Mouse (Mus musculus) forebrain, embryonic 12.5 days (tissue): ENCODE measurements at regions not wholly inside any gene's neighbourhood (a gene's known extent, or its start where the extent isn't known, plus 50 kb on each side); places are given as distances from the start of the nearest gene placed in this dataset.

Source experiments
- ATAC-seq: fragments of 200-750 bp; cut with Nextera tagmentation; 2 replicates; pipeline ENCODE4 v1.8.0; 2017; ENCODE audit warnings: moderate TSS enrichment; ENCODE audit not compliant: low FRiP score
- H3K27ac ChIP-seq: fragments of 300-500 bp; sonication (generic); 2 replicates; pipeline ENCODE4 v1.5.1; 2016; ENCODE audit warnings: mild to moderate bottlenecking
- H3K27me3 ChIP-seq: fragments of 300-500 bp; sonication (generic); 2 replicates; pipeline ENCODE4 v1.6.1; 2016; ENCODE audit warnings: mild to moderate bottlenecking
- H3K36me3 ChIP-seq: fragments of 300-500 bp; sonication (generic); replicated peaks from 2 replicates; pipeline ENCODE4 v1.6.1; 2016; ENCODE audit warnings: mild to moderate bottlenecking
- H3K4me1 ChIP-seq: fragments of 300-500 bp; sonication (generic); 2 replicates; pipeline ENCODE4 v1.6.1; 2016
- H3K4me2 ChIP-seq: fragments of 300-500 bp; sonication (generic); 2 replicates; pipeline ENCODE4 v1.6.1; 2016; ENCODE audit warnings: mild to moderate bottlenecking, moderate library complexity
- H3K4me3 ChIP-seq: fragments of 300-500 bp; sonication (generic); replicated peaks from 2 replicates; pipeline ENCODE4 v1.5.1; 2016; ENCODE audit warnings: mild to moderate bottlenecking
- H3K9ac ChIP-seq: fragments of 300-500 bp; sonication (generic); 2 replicates; pipeline ENCODE4 v1.6.1; 2016; ENCODE audit warnings: mild to moderate bottlenecking
- H3K9me3 ChIP-seq: fragments of 300-500 bp; sonication (generic); 2 replicates; pipeline ENCODE4 v1.6.1; 2016
- WGBS: fragments of 180-500 bp; shearing (Covaris S2); methylation state at CpG from one replicate; pipeline ENCODE4 v1.1.7; 2016; 5-methylcytosine and 5-hydroxymethylcytosine counted together

- H3K9ac ChIP-seq = no peak overlapping the region
- H3K36me3 ChIP-seq = no peaks in the 10 kb centered on the region
- H3K4me3 ChIP-seq = no peak overlapping the region
- H3K9me3 ChIP-seq = no peaks in the 10 kb centered on the region
- no peak overlapping the region for H3K4me2 ChIP-seq
- WGBS = 69% methylated on average over 2 of the region's 2 CpGs
- no peaks in the 10 kb centered on the region for H3K27me3 ChIP-seq
- no peak overlapping the region for H3K27ac ChIP-seq
- no peak for ATAC-seq
- no peaks in the 10 kb centered on the region for H3K4me1 ChIP-seq
Observed at GRCm38 (mm10) chr1:186383453-186383852, 266.3 kb upstream of the Lyplal1 start.

GRCm38 (mm10) chr1:186383006-186383405 lies 265.9 kb upstream of the Lyplal1 start:
- H3K9ac ChIP-seq = no peak overlapping the region
- no peak overlapping the region for H3K4me2 ChIP-seq
- WGBS = 87% methylated on average over 3 of the region's 3 CpGs
- H3K9me3 ChIP-seq = no peaks in the 10 kb centered on the region
- H3K27me3 ChIP-seq = no peaks in the 10 kb centered on the region
- H3K4me3 ChIP-seq = no peak overlapping the region
- H3K4me1 ChIP-seq = no peaks in the 10 kb centered on the region
- H3K36me3 ChIP-seq = no peaks in the 10 kb centered on the region
- ATAC-seq = no peak
- no peak overlapping the region for H3K27ac ChIP-seq

- no peaks in the 10 kb centered on the region for H3K4me1 ChIP-seq
- H3K27ac ChIP-seq = no peak overlapping the region
- no peak for ATAC-seq
- 85% methylated on average over 10 of the region's 10 CpGs for WGBS
- H3K4me2 ChIP-seq = no peak overlapping the region
- H3K4me3 ChIP-seq = no peak overlapping the region
- H3K9me3 ChIP-seq = no peaks in the 10 kb centered on the region
- H3K36me3 ChIP-seq = no peaks in the 10 kb centered on the region
- no peaks in the 10 kb centered on the region for H3K27me3 ChIP-seq
- H3K9ac ChIP-seq = no peak overlapping the region
Observed at GRCm38 (mm10) chr1:186379938-186380847, 263.1 kb upstream of the Lyplal1 start.

- no peak overlapping the region for H3K9ac ChIP-seq
- 92% methylated on average over 9 of the region's 9 CpGs for WGBS
- no peaks in the 10 kb centered on the region for H3K36me3 ChIP-seq
Observed at GRCm38 (mm10) chr1:186376906-186377623, 260.0 kb upstream of the Lyplal1 start.

GRCm38 (mm10) chr1:186374009-186374649 lies 257.0 kb upstream of the Lyplal1 start:
- Histone ChIP-seq H3K36me3 (no peaks in the 10 kb centered on the region), H3K9me3 (no peaks in the 10 kb centered on the region), H3K4me3 (no peak overlapping the region), H3K27ac (no peak overlapping the region), H3K4me2 (no peak overlapping the region), H3K4me1 (no peaks in the 10 kb centered on the region), H3K9ac (no peak overlapping the region), H3K27me3 (no peaks in the 10 kb centered on the region)
- ATAC-seq = no peak
- WGBS = 89% methylated on average over 9 of the region's 9 CpGs

More at GRCm38 (mm10) chr1:186376906-186377623, 260.0 kb upstream of the Lyplal1 start:
- no peak for ATAC-seq
- Histone ChIP-seq H3K4me2 (no peak overlapping the region), H3K4me1 (no peaks in the 10 kb centered on the region), H3K9me3 (no peaks in the 10 kb centered on the region), H3K27ac (no peak overlapping the region), H3K27me3 (no peaks in the 10 kb centered on the region), H3K4me3 (no peak overlapping the region)

GRCm38 (mm10) chr1:186373386-186373785 lies 256.3 kb upstream of the Lyplal1 start:
- 26% methylated on average over 4 of the region's 4 CpGs for WGBS
- no peak overlapping the region for H3K9ac ChIP-seq
- H3K4me1 ChIP-seq = no peaks in the 10 kb centered on the region
- no peaks in the 10 kb centered on the region for H3K9me3 ChIP-seq
- H3K4me3 ChIP-seq = no peak overlapping the region
- no peaks in the 10 kb centered on the region for H3K27me3 ChIP-seq
- no peak overlapping the region for H3K27ac ChIP-seq
- no peak for ATAC-seq
- no peak overlapping the region for H3K4me2 ChIP-seq
- no peaks in the 10 kb centered on the region for H3K36me3 ChIP-seq

GRCm38 (mm10) chr1:186372770-186373353 lies 255.8 kb upstream of the Lyplal1 start:
- H3K27me3 ChIP-seq = no peaks in the 10 kb centered on the region
- no peak overlapping the region for H3K27ac ChIP-seq
- no peaks in the 10 kb centered on the region for H3K9me3 ChIP-seq
- ATAC-seq = no peak
- no peak overlapping the region for H3K4me2 ChIP-seq
- H3K36me3 ChIP-seq = no peaks in the 10 kb centered on the region
- no peaks in the 10 kb centered on the region for H3K4me1 ChIP-seq
- WGBS = 94% methylated on average over 2 of the region's 2 CpGs
- H3K9ac ChIP-seq = no peak overlapping the region
- no peak overlapping the region for H3K4me3 ChIP-seq

- 86% methylated on average over 4 of the region's 4 CpGs for WGBS
- no peak overlapping the region for H3K9ac ChIP-seq
- ATAC-seq = no peak
- H3K9me3 ChIP-seq = no peaks in the 10 kb centered on the region
- no peaks in the 10 kb centered on the region for H3K27me3 ChIP-seq
- no peak overlapping the region for H3K4me3 ChIP-seq
- H3K27ac ChIP-seq = no peak overlapping the region
- no peak overlapping the region for H3K4me2 ChIP-seq
- H3K4me1 ChIP-seq = no peaks in the 10 kb centered on the region
- no peaks in the 10 kb centered on the region for H3K36me3 ChIP-seq
Observed at GRCm38 (mm10) chr1:186363356-186363755, 246.2 kb upstream of the Lyplal1 start.

GRCm38 (mm10) chr1:186358011-186358670 lies 241.0 kb upstream of the Lyplal1 start:
- H3K4me1 ChIP-seq = no peaks in the 10 kb centered on the region
- no peak overlapping the region for H3K4me3 ChIP-seq
- H3K27ac ChIP-seq = no peak overlapping the region
- H3K9ac ChIP-seq = no peak overlapping the region
- 72% methylated on average over 15 of the region's 15 CpGs for WGBS
- no peaks in the 10 kb centered on the region for H3K36me3 ChIP-seq
- no peak for ATAC-seq
- H3K9me3 ChIP-seq = no peaks in the 10 kb centered on the region
- no peak overlapping the region for H3K4me2 ChIP-seq
- H3K27me3 ChIP-seq = no peaks in the 10 kb centered on the region

GRCm38 (mm10) chr1:186354742-186355141 lies 237.6 kb upstream of the Lyplal1 start:
- ATAC-seq = no peak
- 74% methylated on average over 6 of the region's 6 CpGs for WGBS
- no peak overlapping the region for H3K4me3 ChIP-seq

GRCm38 (mm10) chr1:186354072-186354471 lies 237.0 kb upstream of the Lyplal1 start:
- H3K27me3 ChIP-seq = no peaks in the 10 kb centered on the region
- no peak for ATAC-seq
- no peaks in the 10 kb centered on the region for H3K9me3 ChIP-seq

More at GRCm38 (mm10) chr1:186354742-186355141, 237.6 kb upstream of the Lyplal1 start:
- Histone ChIP-seq H3K9ac (no peak overlapping the region), H3K4me2 (no peak overlapping the region), H3K36me3 (no peaks in the 10 kb centered on the region), H3K4me1 (no peaks in the 10 kb centered on the region), H3K9me3 (no peaks in the 10 kb centered on the region), H3K27me3 (no peaks in the 10 kb centered on the region), H3K27ac (no peak overlapping the region)

GRCm38 (mm10) chr1:186350381-186350780 lies 233.3 kb upstream of the Lyplal1 start:
- no peak overlapping the region for H3K4me2 ChIP-seq
- no peaks in the 10 kb centered on the region for H3K4me1 ChIP-seq
- WGBS = 95% methylated on average over 4 of the region's 4 CpGs
- H3K27ac ChIP-seq = no peak overlapping the region
- H3K36me3 ChIP-seq = no peaks in the 10 kb centered on the region
- no peaks in the 10 kb centered on the region for H3K9me3 ChIP-seq
- H3K27me3 ChIP-seq = no peaks in the 10 kb centered on the region
- ATAC-seq = no peak
- no peak overlapping the region for H3K9ac ChIP-seq
- H3K4me3 ChIP-seq = no peak overlapping the region

More at GRCm38 (mm10) chr1:186354072-186354471, 237.0 kb upstream of the Lyplal1 start:
- Histone ChIP-seq H3K4me1 (no peaks in the 10 kb centered on the region), H3K27ac (no peak overlapping the region), H3K9ac (no peak overlapping the region), H3K36me3 (no peaks in the 10 kb centered on the region), H3K4me2 (no peak overlapping the region), H3K4me3 (no peak overlapping the region)
